Mouse (Mus musculus) limb, embryonic 12.5 days (tissue): ENCODE results near the gene Entpd1. TPM values are rescaled to one million over a fixed set of nuclear protein-coding genes. Genes with fewer than 3 reads are reported as not detected.

Experiments
- ATAC-seq: fragments of 200-750 bp; cut with Nextera tagmentation; 2 replicates; pipeline ENCODE4 v1.8.0; 2017; ENCODE audit warnings: low read depth, moderate TSS enrichment; ENCODE audit not compliant: insufficient number of reproducible peaks, insufficient read depth, low FRiP score, low TSS enrichment
- H3K27ac ChIP-seq: fragments of 300-500 bp; sonication (generic); 2 replicates; pipeline ENCODE4 v1.5.1; 2016; ENCODE audit warnings: mild to moderate bottlenecking, moderate library complexity
- H3K27me3 ChIP-seq: fragments of 300-500 bp; sonication (generic); 2 replicates; pipeline ENCODE4 v1.6.1; 2016; ENCODE audit warnings: mild to moderate bottlenecking, moderate library complexity
- H3K36me3 ChIP-seq: fragments of 300-500 bp; sonication (generic); 2 replicates; pipeline ENCODE4 v1.6.1; 2016; ENCODE audit warnings: mild to moderate bottlenecking, moderate library complexity
- H3K4me1 ChIP-seq: fragments of 300-500 bp; sonication (generic); replicated peaks from 2 replicates; pipeline ENCODE4 v1.6.1; 2016
- H3K4me2 ChIP-seq: fragments of 300-500 bp; sonication (generic); 2 replicates; pipeline ENCODE4 v1.6.1; 2016; ENCODE audit warnings: mild to moderate bottlenecking, moderate library complexity
- H3K4me3 ChIP-seq: fragments of 300-500 bp; sonication (generic); replicated peaks from 2 replicates; pipeline ENCODE4 v1.5.1; 2016; ENCODE audit warnings: mild to moderate bottlenecking
- H3K9ac ChIP-seq: fragments of 300-500 bp; sonication (generic); replicated peaks from 2 replicates; pipeline ENCODE4 v1.6.1; 2016; ENCODE audit warnings: mild to moderate bottlenecking, moderate library complexity
- H3K9me3 ChIP-seq: fragments of 300-500 bp; sonication (generic); 2 replicates; pipeline ENCODE4 v1.6.1; 2016; ENCODE audit warnings: mild to moderate bottlenecking, moderate library complexity
- whole genome bisulfite sequencing: fragments of 180-500 bp; shearing (Covaris S2); methylation state at CpG from one replicate; pipeline ENCODE4 v1.1.7; 2016; 5-methylcytosine and 5-hydroxymethylcytosine counted together
- polyA plus RNA-seq: library from polyadenylated mRNA; unstranded; fragments of >200 nt; fragmentation: Nextera tagmentation; extraction: Ambion mirVana; gene quantifications from 2 replicates; pipeline ENCODE4 v1.2.1, GENCODE M21; 2016

Entpd1 gene
- 5.4 and 6.5 TPM in 2 replicates for polyA plus RNA-seq

DNA sequence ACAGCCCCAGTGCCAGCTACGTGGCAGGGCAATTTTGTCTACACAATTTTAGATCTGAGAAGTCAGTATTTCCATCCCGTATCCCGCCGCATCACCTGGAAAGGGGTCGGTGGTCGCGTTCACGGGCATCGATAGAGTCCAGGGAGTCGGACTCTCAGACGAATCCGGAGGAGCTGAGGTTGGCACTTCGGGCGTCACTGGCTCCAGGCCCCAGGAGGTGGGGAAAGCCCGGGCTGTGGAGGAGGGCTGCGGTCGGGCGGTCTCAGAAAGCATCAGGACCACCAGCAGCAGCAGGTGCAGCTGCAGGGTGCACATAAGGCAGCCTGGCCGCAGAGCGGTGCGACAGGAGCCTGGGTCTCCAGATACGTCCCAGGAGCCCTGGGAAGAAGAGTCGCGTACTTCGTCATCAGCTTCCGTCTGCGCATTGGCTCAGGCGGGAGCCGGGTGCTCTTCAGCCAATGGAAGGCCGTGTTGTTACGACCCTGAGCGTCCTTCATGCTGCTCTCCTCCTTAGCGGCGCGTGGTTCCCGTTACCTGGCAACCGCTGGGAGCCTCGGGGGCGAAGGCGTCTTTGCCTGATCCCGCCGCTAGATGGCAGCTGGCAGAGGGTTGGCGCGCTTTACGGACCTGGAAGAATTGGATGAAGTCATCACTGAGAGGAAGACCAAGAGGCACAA, at the start of gene Entpd1, which contains the start of gene Tctn3:
Gene Entpd1, plus strand, starts transcription at position 537 of the 677 bp plus-strand sequence.
Gene Tctn3, minus strand, starts transcription at position 404 of the 677 bp plus-strand sequence.
- under 1% methylated on average over 45 of the region's 45 CpGs for WGBS
- Histone ChIP-seq H3K9ac (peak within 1 kb of the TSS; percentile 66), H3K36me3 (peaks cover 25% of the 10 kb centered on the region), H3K27me3 (no peaks in the 10 kb centered on the region), H3K4me3 (peak within 1 kb of the TSS; percentile 74), H3K4me2 (peak within 1 kb of the TSS; percentile 79), H3K9me3 (no peaks in the 10 kb centered on the region), H3K27ac (no peak within 1 kb of the TSS), H3K4me1 (peaks cover 5% of the 10 kb centered on the region)
- ATAC-seq, result peak; percentile 100

DNA sequence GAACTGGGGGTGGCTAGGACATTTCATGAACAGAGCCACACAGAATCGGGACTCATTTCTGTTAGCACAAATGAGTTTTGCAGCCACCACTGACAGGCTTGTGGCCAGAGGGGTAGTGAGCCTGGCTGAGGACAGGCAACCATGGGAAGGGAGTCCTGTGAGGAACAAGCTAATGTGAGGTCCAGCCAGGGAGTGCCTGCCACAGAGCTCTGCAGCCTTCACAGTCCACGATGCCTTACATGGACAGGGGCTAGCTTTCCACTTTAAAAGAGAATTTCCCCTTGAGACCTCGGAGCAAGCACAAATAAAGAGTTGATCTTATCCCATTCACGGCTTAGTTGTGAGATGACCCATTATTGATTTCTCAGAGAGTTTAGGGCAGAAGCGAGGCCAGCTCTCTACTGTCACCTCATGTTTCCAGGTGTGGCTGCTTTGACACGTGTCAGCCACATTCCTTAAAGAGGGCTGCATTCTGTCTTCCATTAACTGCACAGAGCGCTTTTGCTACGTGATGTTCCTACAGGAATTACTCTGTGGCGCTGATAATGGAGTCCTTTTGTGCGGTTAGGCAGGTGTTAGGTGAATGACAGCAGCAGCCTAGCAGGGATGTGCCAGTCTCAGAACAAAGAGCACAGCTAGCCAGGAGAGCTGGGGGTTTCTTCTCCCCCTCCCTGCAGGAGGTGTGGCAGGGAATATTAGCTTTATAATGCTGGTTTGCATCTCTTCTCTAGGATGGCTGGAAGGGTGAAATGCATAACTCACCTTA, 48.1 kb upstream of the Entpd1 start:
- Histone ChIP-seq H3K4me1 (no peaks in the 10 kb centered on the region), H3K9me3 (no peaks in the 10 kb centered on the region), H3K27me3 (no peaks in the 10 kb centered on the region), H3K36me3 (peaks cover 74% of the 10 kb centered on the region), H3K9ac (no peak overlapping the region), H3K4me3 (no peak overlapping the region), H3K4me2 (no peak overlapping the region), H3K27ac (no peak overlapping the region)
- WGBS, result 87% methylated on average over 10 of the region's 10 CpGs
- ATAC-seq, result no peak

DNA sequence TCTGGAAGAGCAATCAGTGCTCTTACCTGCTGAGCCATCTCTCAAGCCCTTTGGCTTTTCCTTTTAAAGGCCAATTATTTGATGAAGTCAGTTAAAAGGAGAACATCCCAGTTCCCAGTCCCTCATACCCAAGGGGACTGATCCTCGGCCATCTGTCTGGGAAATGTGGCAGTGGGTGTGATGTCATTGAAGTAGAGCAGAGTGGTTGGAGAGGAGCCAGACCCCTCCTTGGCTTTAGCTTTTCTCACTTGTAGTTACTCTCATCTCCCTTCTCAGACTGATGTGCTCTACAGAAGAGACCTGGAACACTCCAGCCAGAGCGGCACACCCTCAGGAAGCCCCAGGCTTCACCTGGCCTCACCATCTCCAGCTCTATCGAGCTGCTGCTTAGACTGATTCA, 44.5 kb upstream of the Entpd1 start:
- no peak overlapping the region for H3K9ac ChIP-seq
- no peak overlapping the region for H3K4me3 ChIP-seq
- no peaks in the 10 kb centered on the region for H3K27me3 ChIP-seq
- peaks cover 98% of the 10 kb centered on the region for H3K36me3 ChIP-seq
- H3K27ac ChIP-seq, result no peak overlapping the region
- peaks cover 15% of the 10 kb centered on the region for H3K9me3 ChIP-seq
- H3K4me1 ChIP-seq, result no peaks in the 10 kb centered on the region
- 92% methylated on average over 3 of the region's 3 CpGs for WGBS
- ATAC-seq, result no peak
- no peak overlapping the region for H3K4me2 ChIP-seq

DNA sequence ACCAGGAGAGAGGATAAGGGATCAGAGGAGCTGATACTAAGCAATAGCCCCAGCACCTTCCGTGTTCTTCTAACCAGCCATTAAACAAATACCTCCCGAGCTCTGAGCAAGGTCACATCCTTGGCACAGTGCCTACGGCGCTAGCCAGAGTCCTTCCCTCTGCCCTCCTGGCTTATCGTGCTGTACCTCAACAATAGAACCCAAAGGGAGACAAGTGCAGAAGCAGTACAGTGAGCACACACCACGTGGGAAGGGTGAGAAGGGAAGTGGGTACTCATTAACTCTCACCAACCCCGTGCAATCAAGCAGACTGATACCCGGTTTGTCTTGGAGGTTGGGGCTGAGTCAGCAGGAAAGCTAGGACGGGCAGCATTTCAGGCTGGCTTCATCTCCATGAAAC, 41.4 kb upstream of the Entpd1 start:
- 98% methylated on average over 9 of the region's 9 CpGs for WGBS
- Histone ChIP-seq H3K4me1 (no peaks in the 10 kb centered on the region), H3K9me3 (peaks cover 15% of the 10 kb centered on the region), H3K27ac (no peak overlapping the region), H3K36me3 (peaks cover 100% of the 10 kb centered on the region), H3K4me2 (no peak overlapping the region), H3K9ac (no peak overlapping the region), H3K27me3 (no peaks in the 10 kb centered on the region), H3K4me3 (no peak overlapping the region)
- ATAC-seq, result no peak

DNA sequence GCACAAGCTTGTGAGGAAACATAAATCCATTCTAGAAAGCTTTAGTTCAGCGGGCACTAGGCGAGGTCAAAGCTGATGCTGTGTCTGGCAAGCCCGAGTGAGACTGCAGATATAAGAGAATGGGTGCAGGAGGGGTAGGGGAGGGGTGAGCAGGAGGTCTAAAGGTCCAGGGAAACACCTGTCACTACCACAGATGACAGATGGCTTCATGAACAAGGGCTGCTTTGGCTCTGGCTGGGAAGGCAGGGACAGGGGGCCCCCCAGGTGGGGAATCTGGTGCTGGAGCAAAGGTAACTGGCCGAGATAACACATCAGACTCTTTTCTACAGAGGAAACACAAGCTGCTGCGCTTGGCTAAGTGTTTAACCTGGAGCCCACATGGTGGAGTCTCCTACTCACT, 36.7 kb upstream of the Entpd1 start:
- H3K4me3 ChIP-seq, result no peak overlapping the region
- H3K4me1 ChIP-seq, result no peaks in the 10 kb centered on the region
- 87% methylated on average over 5 of the region's 5 CpGs for WGBS
- H3K4me2 ChIP-seq, result no peak overlapping the region
- no peaks in the 10 kb centered on the region for H3K27me3 ChIP-seq
- H3K9me3 ChIP-seq, result peaks cover 4% of the 10 kb centered on the region
- ATAC-seq, result no peak
- H3K27ac ChIP-seq, result no peak overlapping the region
- H3K36me3 ChIP-seq, result peaks cover 100% of the 10 kb centered on the region
- H3K9ac ChIP-seq, result no peak overlapping the region

DNA sequence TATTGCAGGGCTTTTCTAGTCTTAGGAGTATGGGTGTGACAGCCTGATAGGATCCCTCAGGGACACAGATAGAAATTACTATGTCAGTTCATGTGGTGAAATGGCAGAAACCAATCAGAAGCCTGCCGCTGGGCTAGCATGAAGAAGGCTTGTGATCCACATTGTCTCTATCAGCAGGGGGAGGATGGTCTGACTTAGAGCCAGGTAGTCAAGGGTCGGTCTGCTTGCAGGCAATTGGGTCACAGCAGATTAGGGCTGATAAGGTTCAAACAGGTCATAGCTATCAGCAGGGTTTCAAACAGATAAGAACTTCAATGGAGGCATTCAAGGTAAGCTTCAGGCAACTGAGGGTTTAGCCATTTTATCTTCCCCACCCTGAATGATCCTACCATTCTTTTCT, 31.3 kb upstream of the Entpd1 start:
- no peak for ATAC-seq
- H3K4me1 ChIP-seq, result no peaks in the 10 kb centered on the region
- H3K4me2 ChIP-seq, result no peak overlapping the region
- no peak overlapping the region for H3K9ac ChIP-seq
- H3K9me3 ChIP-seq, result no peaks in the 10 kb centered on the region
- no peaks in the 10 kb centered on the region for H3K27me3 ChIP-seq
- H3K36me3 ChIP-seq, result peaks cover 83% of the 10 kb centered on the region
- WGBS, result 88% methylated on average over 2 of the region's 2 CpGs
- H3K4me3 ChIP-seq, result no peak overlapping the region
- H3K27ac ChIP-seq, result no peak overlapping the region

DNA sequence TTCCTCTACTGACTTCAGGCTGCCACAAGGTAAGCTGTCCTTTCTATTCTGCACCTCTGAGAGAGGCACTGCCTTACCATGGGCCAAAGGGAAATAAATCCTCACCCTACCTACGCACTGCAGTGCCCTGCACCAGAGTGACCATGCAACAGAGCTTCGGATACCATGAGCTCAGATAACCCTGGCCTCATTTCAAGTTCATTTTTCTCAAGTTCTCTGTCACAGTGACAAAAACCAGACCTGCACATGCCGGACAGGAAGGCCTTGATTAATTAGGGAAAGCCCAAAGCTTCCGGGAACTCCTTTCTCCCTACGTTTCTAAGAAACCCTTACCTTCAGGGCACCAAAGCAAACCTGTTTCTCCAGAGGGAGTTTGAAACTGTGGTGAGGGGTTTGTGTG, 30.5 kb upstream of the Entpd1 start:
- Histone ChIP-seq H3K4me3 (no peak overlapping the region), H3K36me3 (peaks cover 76% of the 10 kb centered on the region)
- 57% methylated on average over 5 of the region's 5 CpGs for WGBS

DNA sequence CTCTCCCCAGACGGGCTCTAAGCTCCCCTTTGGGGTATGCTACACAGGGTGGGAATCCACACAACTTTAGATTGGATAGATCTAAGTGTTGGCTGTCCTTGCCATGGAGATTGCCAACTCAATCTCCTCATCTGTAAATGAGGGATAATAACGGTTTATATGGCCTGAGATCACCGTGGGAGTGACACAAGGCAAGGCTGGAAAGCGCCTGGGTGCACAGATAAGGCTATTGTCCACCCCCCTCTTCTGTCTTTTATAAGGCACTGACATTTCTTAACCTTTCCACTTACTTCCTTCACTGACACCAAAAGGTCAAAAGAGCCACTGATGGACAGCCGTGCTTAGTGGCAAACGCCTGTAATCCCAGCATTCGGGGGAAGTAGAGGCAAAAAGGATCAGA, 25.3 kb upstream of the Entpd1 start:
- Histone ChIP-seq H3K36me3 (peaks cover 24% of the 10 kb centered on the region), H3K9me3 (no peaks in the 10 kb centered on the region), H3K4me2 (peak overlapping the region; percentile 73), H3K4me1 (peaks cover 14% of the 10 kb centered on the region), H3K27me3 (no peaks in the 10 kb centered on the region; the same call in 1 of the 2 replicates), H3K4me3 (peak overlapping the region; percentile 81), H3K9ac (0 out of 2 replicates have a peak overlapping the region, but pooled peaks have one; percentile 72), H3K27ac (no peak overlapping the region)
- no peak for ATAC-seq
- 65% methylated on average over 7 of the region's 7 CpGs for WGBS

More for the DNA sequence above, 30.5 kb upstream of the Entpd1 start:
- no peak overlapping the region for H3K9ac ChIP-seq
- H3K27ac ChIP-seq, result no peak overlapping the region
- no peaks in the 10 kb centered on the region for H3K9me3 ChIP-seq
- no peak for ATAC-seq
- 0 out of 2 replicates have a peak, but pooled peaks cover under 1% of the 10 kb centered on the region for H3K4me1 ChIP-seq
- H3K27me3 ChIP-seq, result no peaks in the 10 kb centered on the region
- H3K4me2 ChIP-seq, result no peak overlapping the region

DNA sequence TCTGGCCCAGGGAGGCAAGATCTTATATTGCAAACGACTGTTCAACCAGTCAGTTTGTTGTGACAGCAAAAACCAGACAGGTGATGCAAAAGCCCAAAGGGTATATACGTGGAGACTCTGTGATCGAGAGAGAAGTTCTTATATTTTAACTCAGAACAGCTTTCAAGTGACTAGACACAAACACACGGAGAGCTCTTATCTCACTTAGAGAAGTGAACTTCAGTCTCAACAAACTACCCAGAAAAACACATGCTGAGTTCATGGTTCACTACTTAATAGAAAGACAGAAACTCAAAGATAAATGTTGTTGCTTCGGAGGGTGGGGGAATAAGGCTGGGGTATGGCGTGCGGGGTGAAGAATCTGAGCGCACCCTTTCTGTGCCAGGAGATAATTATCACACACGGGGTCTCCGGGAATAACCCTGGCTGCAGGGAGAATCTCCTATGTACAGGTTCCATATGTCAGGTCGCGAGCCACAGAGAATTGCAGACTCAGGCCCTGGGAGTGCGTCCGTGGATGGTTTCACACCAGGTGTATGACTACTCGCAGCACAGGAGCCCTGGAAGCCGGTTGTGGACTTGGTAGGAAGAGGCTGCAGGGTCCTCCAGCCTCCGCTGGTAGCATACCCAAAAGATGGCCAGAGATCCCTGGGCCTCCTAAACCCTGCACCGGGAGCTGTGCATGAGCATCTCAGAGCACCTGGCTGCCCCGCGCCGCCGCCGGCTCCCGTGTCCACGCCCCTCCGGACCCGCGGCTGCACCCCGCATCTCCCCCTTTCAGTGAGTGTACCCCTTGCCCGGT, 24.5 kb upstream of the Entpd1 start:
- H3K27ac ChIP-seq, result peak overlapping the region; percentile 53; the same call in 1 of the 2 replicates
- peak overlapping the region; percentile 81 for H3K4me3 ChIP-seq
- no peaks in the 10 kb centered on the region for H3K9me3 ChIP-seq
- H3K27me3 ChIP-seq, result no peaks in the 10 kb centered on the region; the same call in 1 of the 2 replicates
- H3K9ac ChIP-seq, result peak overlapping the region; percentile 72
- peak overlapping the region; percentile 73 for H3K4me2 ChIP-seq
- ATAC-seq, result peak; percentile 69
- 5% methylated on average over 30 of the region's 30 CpGs for WGBS
- peaks cover 16% of the 10 kb centered on the region for H3K36me3 ChIP-seq
- peaks cover 14% of the 10 kb centered on the region for H3K4me1 ChIP-seq

DNA sequence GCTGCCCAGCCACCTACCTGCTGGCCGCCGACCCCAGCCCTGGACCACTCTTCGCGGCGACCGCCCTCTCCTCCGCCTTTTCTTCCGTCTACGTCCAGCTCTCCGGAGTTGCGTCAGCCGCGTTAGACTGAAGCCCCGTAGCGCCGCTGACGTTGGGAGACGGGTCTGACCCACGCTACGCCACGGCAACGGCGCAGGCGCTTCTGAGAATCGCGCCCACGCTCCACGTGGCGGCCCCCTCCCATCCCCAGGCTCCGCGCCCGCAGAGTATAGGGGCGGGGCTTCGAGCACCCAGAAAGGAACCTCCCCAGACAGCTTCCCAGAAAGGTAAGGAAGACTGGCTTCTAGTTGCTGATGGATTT, 23.9 kb upstream of the Entpd1 start, which contains the start of gene Aldh18a1:
Gene Aldh18a1, minus strand, starts transcription at position 171 of the 362 bp plus-strand sequence.
- peak within 1 kb of the TSS; percentile 81 for H3K4me3 ChIP-seq
- peak; percentile 87 for ATAC-seq
- H3K4me1 ChIP-seq, result peaks cover 14% of the 10 kb centered on the region
- H3K27me3 ChIP-seq, result no peaks in the 10 kb centered on the region; the same call in 1 of the 2 replicates
- under 1% methylated on average over 34 of the region's 34 CpGs for WGBS
- peak within 1 kb of the TSS; percentile 67 for H3K27ac ChIP-seq
- H3K9me3 ChIP-seq, result no peaks in the 10 kb centered on the region
- H3K4me2 ChIP-seq, result peak within 1 kb of the TSS; percentile 73
- H3K9ac ChIP-seq, result peak within 1 kb of the TSS; percentile 72
- H3K36me3 ChIP-seq, result peaks cover 10% of the 10 kb centered on the region; the same call in 1 of the 2 replicates
